In the genomic region with DNA sequence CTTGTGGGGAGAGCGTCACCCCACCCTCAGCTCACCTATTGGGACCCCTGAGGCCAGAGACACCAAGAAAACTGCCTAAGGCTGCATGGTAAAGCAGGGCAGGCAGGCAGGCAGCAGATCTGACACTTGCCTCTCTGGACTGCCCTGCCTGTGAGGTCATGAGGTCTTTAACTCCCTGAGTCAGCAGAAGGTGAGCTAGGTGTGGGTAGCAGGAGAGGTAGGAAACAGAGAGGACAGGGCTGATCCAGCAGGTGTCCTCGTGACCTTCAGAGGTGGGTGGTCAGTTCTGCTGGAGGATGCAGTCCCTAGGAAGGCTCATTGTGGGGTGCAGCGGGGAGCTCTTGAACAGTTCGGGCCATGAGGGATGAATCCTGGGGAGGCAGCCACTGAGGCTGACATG, we compare ENCODE assay signal across 19 mouse cellular contexts.
DNase-seq lines count a peak whose midpoint lies in the region; ATAC-seq lines count a peak whose summit lies in the region.
"Had no signal": no experiment of that assay in that cellular context is flagged by ENCODE, and none has a peak within 500 bp of the region (broad histone marks: within the 10 kb centered on the region; RNA-seq: fewer than 3 reads in every experiment).

No protein-coding gene starts in this region.

- no peak overlapping the region for H3K4me2 ChIP-seq in kidney, embryonic 15.5 days
- H3K4me2 ChIP-seq in embryonic facial prominence, embryonic 13.5 days = no peak overlapping the region
- no peak overlapping the region for H3K4me2 ChIP-seq in limb, embryonic 13.5 days (replicated peaks)
- no peak overlapping the region for H3K4me2 ChIP-seq in intestine, embryonic 15.5 days (replicated peaks)
- H3K4me2 ChIP-seq: forebrain, embryonic 15.5 days; heart, embryonic 15.5 days; liver, embryonic 12.5 days; lung, embryonic 14.5 days had no signal

- no peak for ATAC-seq in kidney, embryonic 15.5 days (replicated peaks; ENCODE audit: low FRiP score)
- no peak for ATAC-seq in embryonic facial prominence, embryonic 13.5 days (ENCODE audit: insufficient number of reproducible peaks, insufficient read depth, low FRiP score, low TSS enrichment, low read depth)
- ATAC-seq in limb, embryonic 13.5 days (ENCODE audit: low FRiP score, low read depth) = no peak
- no peak for ATAC-seq in intestine, embryonic 15.5 days
- ATAC-seq: forebrain, embryonic 15.5 days; liver, embryonic 12.5 days; midbrain, embryonic 16.5 days had no signal

- peaks cover 79% of the 10 kb centered on the region for H3K4me1 ChIP-seq in heart, embryonic 10.5 days
- peaks cover 17% of the 10 kb centered on the region for H3K4me1 ChIP-seq in kidney, embryonic 15.5 days
- H3K4me1 ChIP-seq in embryonic facial prominence, embryonic 13.5 days = peaks cover 65% of the 10 kb centered on the region
- H3K4me1 ChIP-seq in limb, embryonic 13.5 days = peaks cover 74% of the 10 kb centered on the region
- H3K4me1 ChIP-seq in intestine, embryonic 15.5 days (replicated peaks) = no peaks in the 10 kb centered on the region
- H3K4me1 ChIP-seq: liver, embryonic 12.5 days had no signal

- no peak overlapping the region for H3K4me3 ChIP-seq in heart, embryonic 10.5 days
- no peak overlapping the region for H3K4me3 ChIP-seq in kidney, embryonic 15.5 days (replicated peaks)
- no peak overlapping the region for H3K4me3 ChIP-seq in embryonic facial prominence, embryonic 13.5 days
- H3K4me3 ChIP-seq in limb, embryonic 13.5 days = no peak overlapping the region
- no peak overlapping the region for H3K4me3 ChIP-seq in intestine, embryonic 15.5 days (replicated peaks)
- H3K4me3 ChIP-seq: erythroblast, embryonic 14.5 days; forebrain, embryonic 15.5 days; heart, embryonic 15.5 days; liver, embryonic 12.5 days had no signal

- no peaks in the 10 kb centered on the region for H3K36me3 ChIP-seq in heart, embryonic 10.5 days
- no peaks in the 10 kb centered on the region for H3K36me3 ChIP-seq in kidney, embryonic 15.5 days
- no peaks in the 10 kb centered on the region for H3K36me3 ChIP-seq in embryonic facial prominence, embryonic 13.5 days
- H3K36me3 ChIP-seq in limb, embryonic 13.5 days = no peaks in the 10 kb centered on the region
- no peaks in the 10 kb centered on the region for H3K36me3 ChIP-seq in intestine, embryonic 15.5 days
- H3K36me3 ChIP-seq: forebrain, embryonic 15.5 days; heart, embryonic 15.5 days; liver, embryonic 12.5 days had no signal

- H3K27me3 ChIP-seq in heart, embryonic 10.5 days (ENCODE audit: insufficient read depth, poor library complexity, severe bottlenecking) = peaks cover 20% of the 10 kb centered on the region
- peaks cover 3% of the 10 kb centered on the region; the same call in 1 of the 2 replicates for H3K27me3 ChIP-seq in kidney, embryonic 15.5 days
- H3K27me3 ChIP-seq in embryonic facial prominence, embryonic 13.5 days = no peaks in the 10 kb centered on the region
- H3K27me3 ChIP-seq in limb, embryonic 13.5 days = peaks cover 9% of the 10 kb centered on the region; the same call in 1 of the 2 replicates
- H3K27me3 ChIP-seq in intestine, embryonic 15.5 days (replicated peaks) = no peaks in the 10 kb centered on the region
- H3K27me3 ChIP-seq: forebrain, embryonic 15.5 days had no signal

- H3K9me3 ChIP-seq in heart, embryonic 10.5 days = no peaks in the 10 kb centered on the region
- no peaks in the 10 kb centered on the region for H3K9me3 ChIP-seq in kidney, embryonic 15.5 days (replicated peaks)
- H3K9me3 ChIP-seq in embryonic facial prominence, embryonic 13.5 days = no peaks in the 10 kb centered on the region
- H3K9me3 ChIP-seq in limb, embryonic 13.5 days = no peaks in the 10 kb centered on the region
- H3K9me3 ChIP-seq in intestine, embryonic 15.5 days = no peaks in the 10 kb centered on the region
- H3K9me3 ChIP-seq: forebrain, embryonic 15.5 days; heart, embryonic 15.5 days; liver, embryonic 12.5 days had no signal

- no peak for DNase-seq in heart, embryonic 10.5 days (ENCODE audit: low spot score)
- no peak for DNase-seq in heart, adult 8-10 months (ENCODE audit: low spot score)
- DNase-seq in kidney, adult 9 months = peak; percentile 33
- no peak for DNase-seq in cerebellum, postnatal 25 days
- DNase-seq: adrenal gland, adult 2 months; cerebellum, adult 2 months; gastrocnemius, postnatal 36 days; lung, embryonic 14.5 days; lung, postnatal 36 days had no signal

- 62% methylated on average over 4 of the region's 4 CpGs for WGBS in heart, embryonic 10.5 days
- WGBS in kidney, embryonic 15.5 days = 90% methylated on average over 4 of the region's 4 CpGs
- 64% methylated on average over 4 of the region's 4 CpGs for WGBS in embryonic facial prominence, embryonic 13.5 days
- 64% methylated on average over 4 of the region's 4 CpGs for WGBS in limb, embryonic 13.5 days
- 78% methylated on average over 4 of the region's 4 CpGs for WGBS in intestine, embryonic 15.5 days

- H3K27ac ChIP-seq in heart, embryonic 10.5 days = peak overlapping the region; percentile 59; the same call in 1 of the 2 replicates
- no peak overlapping the region for H3K27ac ChIP-seq in kidney, embryonic 15.5 days
- peak overlapping the region; percentile 52; the same call in 1 of the 2 replicates for H3K27ac ChIP-seq in embryonic facial prominence, embryonic 13.5 days
- peak overlapping the region; percentile 63; the same call in 1 of the 2 replicates for H3K27ac ChIP-seq in limb, embryonic 13.5 days
- no peak overlapping the region for H3K27ac ChIP-seq in intestine, embryonic 15.5 days
- H3K27ac ChIP-seq: forebrain, embryonic 15.5 days; heart, embryonic 15.5 days; liver, embryonic 12.5 days; stomach, postnatal 0 days had no signal

- no peak overlapping the region for H3K9ac ChIP-seq in kidney, embryonic 15.5 days
- H3K9ac ChIP-seq in embryonic facial prominence, embryonic 13.5 days = no peak overlapping the region
- H3K9ac ChIP-seq in limb, embryonic 13.5 days = no peak overlapping the region
- H3K9ac ChIP-seq in intestine, embryonic 15.5 days = no peak overlapping the region
- H3K9ac ChIP-seq: forebrain, embryonic 15.5 days; heart, embryonic 15.5 days; liver, embryonic 12.5 days; lung, embryonic 14.5 days had no signal

Comparison
In these comparisons a context has a peak if more than half of its experiments do, and no peak if none do; other contexts are left out.
1. H3K27ac ChIP-seq: peak in heart, embryonic 10.5 days (single experiment), embryonic facial prominence, embryonic 13.5 days (single experiment) and limb, embryonic 13.5 days (single experiment); none in kidney, embryonic 15.5 days (single experiment) and intestine, embryonic 15.5 days (single experiment).